Mouse (Mus musculus) forebrain, embryonic 11.5 days (tissue): ENCODE measurements at regions not wholly inside any gene's neighbourhood (a gene's known extent, or its start where the extent isn't known, plus 50 kb on each side); places are given as distances from the start of the nearest gene placed in this dataset.
A peak's percentile ranks its signal among the peaks of the same experiment; 100 is the strongest.

ENCODE experiments used
- ATAC-seq: fragments of 200-750 bp; cut with Nextera tagmentation; replicated peaks from 2 replicates; pipeline ENCODE4 v1.8.0; 2017; ENCODE audit warnings: moderate TSS enrichment; ENCODE audit not compliant: low FRiP score
- DNase-seq: peaks from one replicate; pipeline ENCODE4 v3.0.0-alpha.2; 2017; ENCODE audit warnings: low spot score
- H3K27ac ChIP-seq: fragments of 300-500 bp; sonication (generic); 2 replicates; pipeline ENCODE4 v1.5.1; 2014; ENCODE audit warnings: low read depth, low read length
- H3K27me3 ChIP-seq: fragments of 300-500 bp; sonication (generic); 2 replicates; pipeline ENCODE4 v1.6.1; 2014; ENCODE audit warnings: mild to moderate bottlenecking, low read length, mixed read lengths; ENCODE audit not compliant: control insufficient read depth, insufficient read depth
- H3K36me3 ChIP-seq: fragments of 300-500 bp; sonication (generic); 2 replicates; pipeline ENCODE4 v1.6.1; 2014; ENCODE audit warnings: mild to moderate bottlenecking, low read length, moderate library complexity, mixed read lengths; ENCODE audit not compliant: control insufficient read depth, insufficient read depth
- H3K4me1 ChIP-seq: fragments of 300-500 bp; sonication (generic); replicated peaks from 2 replicates; pipeline ENCODE4 v1.6.1; 2014; ENCODE audit warnings: low read length, mixed read lengths; ENCODE audit not compliant: control insufficient read depth, insufficient read depth
- H3K4me2 ChIP-seq: fragments of 300-500 bp; sonication (generic); 2 replicates; pipeline ENCODE4 v1.6.1; 2014; ENCODE audit warnings: low read depth, mild to moderate bottlenecking, low read length, moderate library complexity, mixed read lengths; ENCODE audit not compliant: severe bottlenecking
- H3K4me3 ChIP-seq: fragments of 300-500 bp; sonication (generic); 2 replicates; pipeline ENCODE4 v1.5.1; 2014; ENCODE audit warnings: low read depth, low read length
- H3K9ac ChIP-seq: fragments of 300-500 bp; sonication (generic); 2 replicates; pipeline ENCODE4 v1.6.1; 2014; ENCODE audit warnings: low read length
- H3K9me3 ChIP-seq: fragments of 300-500 bp; sonication (generic); 2 replicates; pipeline ENCODE4 v1.6.1; 2016; ENCODE audit warnings: low read length, mixed read lengths; ENCODE audit not compliant: control insufficient read depth
- WGBS: fragments of 180-500 bp; shearing (Covaris S2); extraction: QIAGEN DNeasy Blood & Tissue Kit; methylation state at CpG from one replicate; pipeline ENCODE4 v1.1.7; 2014; 5-methylcytosine and 5-hydroxymethylcytosine counted together

DNA sequence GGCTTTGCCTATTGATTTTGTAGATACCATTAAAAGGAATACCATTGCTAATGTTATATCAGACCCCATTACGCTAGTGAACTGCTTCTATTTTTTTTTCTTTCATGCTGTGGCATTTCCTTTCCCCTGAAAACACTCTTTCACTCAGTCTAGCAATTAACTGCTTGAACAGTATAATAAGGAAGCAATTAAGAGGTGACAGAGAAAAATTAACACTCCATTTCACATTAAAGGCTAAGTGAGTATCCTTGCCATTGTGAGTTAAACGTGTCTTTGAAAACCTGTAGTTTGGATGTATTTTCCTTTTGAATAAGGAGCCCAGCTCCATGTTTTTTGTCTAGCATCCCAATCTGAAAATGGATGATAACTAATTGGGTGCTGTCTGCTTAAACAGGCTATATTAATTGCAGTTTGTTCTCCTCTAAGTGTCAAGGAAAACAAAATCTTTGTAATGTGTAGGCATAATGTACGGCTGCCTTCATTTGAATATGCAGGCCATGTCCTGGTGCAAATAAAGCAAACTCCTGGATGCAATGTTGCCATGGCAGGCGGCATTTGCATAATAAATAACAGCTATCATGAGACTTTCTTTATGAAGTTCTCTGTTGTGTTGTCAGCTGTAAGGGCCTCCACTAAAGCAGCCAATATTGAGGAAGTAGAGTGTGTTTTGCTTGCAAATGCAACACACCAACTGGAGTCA lies 423.3 kb downstream of the Zic3 start:
- H3K9me3 ChIP-seq, result no peaks in the 10 kb centered on the region
- no peak overlapping the region for H3K4me3 ChIP-seq
- no peaks in the 10 kb centered on the region; the same call in 1 of the 2 replicates for H3K27me3 ChIP-seq
- H3K27ac ChIP-seq, result no peak overlapping the region
- DNase-seq (no peak), ATAC-seq (peak; percentile 89)
- no peak overlapping the region for H3K4me2 ChIP-seq
- WGBS, result 33% methylated on average over 4 of the region's 4 CpGs
- H3K9ac ChIP-seq, result no peak overlapping the region
- no peaks in the 10 kb centered on the region for H3K36me3 ChIP-seq
- no peaks in the 10 kb centered on the region for H3K4me1 ChIP-seq

DNA sequence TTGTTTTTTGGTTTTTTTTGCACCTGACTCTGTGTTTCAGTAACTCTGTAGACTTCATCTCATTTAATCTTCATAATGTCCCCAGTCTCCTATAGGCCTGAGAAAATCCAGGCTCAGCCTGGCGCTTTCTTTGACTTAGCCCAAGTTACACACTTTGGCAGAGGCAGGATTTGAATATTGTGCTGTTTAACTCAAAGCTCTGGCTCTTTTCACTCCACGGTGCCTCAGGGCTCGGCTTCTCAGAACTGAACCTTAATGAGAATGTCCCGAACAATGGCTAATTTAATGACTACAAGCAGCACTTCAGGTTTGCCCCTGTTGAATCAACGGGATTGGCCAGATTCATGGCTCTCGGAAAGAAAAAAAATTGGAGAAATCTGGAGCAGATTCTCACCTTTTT lies 425.1 kb downstream of the Zic3 start:
- peak; percentile 55 for DNase-seq
- Histone ChIP-seq H3K9me3 (no peaks in the 10 kb centered on the region), H3K27ac (no peak overlapping the region), H3K4me1 (no peaks in the 10 kb centered on the region), H3K4me2 (no peak overlapping the region), H3K27me3 (no peaks in the 10 kb centered on the region; the same call in 1 of the 2 replicates), H3K4me3 (no peak overlapping the region), H3K36me3 (no peaks in the 10 kb centered on the region), H3K9ac (no peak overlapping the region)
- peak; percentile 53; the same call in 1 of the 2 replicates for ATAC-seq
- 28% methylated on average over 6 of the region's 6 CpGs for WGBS

DNA sequence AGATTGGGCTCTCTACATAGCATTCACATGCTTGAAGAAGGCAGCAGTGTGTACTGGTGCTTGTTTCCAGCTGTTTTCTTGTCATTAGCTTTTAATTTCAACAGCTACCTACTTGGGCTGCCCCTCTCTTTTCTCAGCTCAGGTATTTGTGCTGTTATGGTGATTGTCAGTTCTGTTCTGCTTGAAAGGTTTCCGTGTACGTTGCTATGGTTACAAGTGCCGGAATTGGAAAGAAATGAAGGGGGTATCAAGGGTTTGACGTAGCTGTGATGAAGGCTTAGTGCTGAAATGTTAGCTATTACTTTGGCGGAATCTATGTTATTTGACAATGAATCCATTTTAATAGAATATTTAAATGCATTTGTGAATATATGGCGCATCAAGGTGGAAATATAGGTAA lies 439.5 kb upstream of the 4930550L24Rik start:
- Histone ChIP-seq H3K4me3 (no peak overlapping the region), H3K9me3 (no peaks in the 10 kb centered on the region), H3K36me3 (no peaks in the 10 kb centered on the region), H3K9ac (no peak overlapping the region), H3K27me3 (no peaks in the 10 kb centered on the region), H3K27ac (no peak overlapping the region), H3K4me1 (0 out of 2 replicates have a peak, but pooled peaks cover 4% of the 10 kb centered on the region), H3K4me2 (no peak overlapping the region)
- WGBS, result 53% methylated on average over 6 of the region's 6 CpGs
- DNase-seq, result no peak
- ATAC-seq, result no peak

DNA sequence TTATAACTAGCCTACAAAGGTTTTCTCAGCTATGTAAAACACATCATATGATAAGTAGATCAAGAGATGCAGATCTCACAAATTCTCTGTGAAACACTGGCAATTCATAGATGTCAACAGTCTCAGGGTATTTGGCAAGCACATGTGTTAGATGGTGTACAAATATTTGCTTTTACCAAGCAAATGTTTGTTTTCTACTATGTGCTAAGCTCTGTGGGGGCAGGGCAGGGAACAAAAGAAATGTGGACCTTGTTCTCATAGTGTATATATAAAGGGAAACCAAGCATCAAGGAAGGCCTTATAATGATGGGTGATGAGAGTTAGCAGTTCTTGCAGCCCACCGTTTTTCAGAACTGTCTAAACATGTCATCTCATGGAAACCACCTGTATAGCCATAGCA lies 438.2 kb upstream of the 4930550L24Rik start:
- WGBS, result 32% methylated on average over 1 of the region's 1 CpGs
- Histone ChIP-seq H3K9me3 (no peaks in the 10 kb centered on the region), H3K36me3 (no peaks in the 10 kb centered on the region), H3K4me2 (no peak overlapping the region), H3K27ac (no peak overlapping the region), H3K4me3 (no peak overlapping the region), H3K27me3 (no peaks in the 10 kb centered on the region), H3K4me1 (0 out of 2 replicates have a peak, but pooled peaks cover 4% of the 10 kb centered on the region), H3K9ac (no peak overlapping the region)
- DNase-seq, result no peak
- ATAC-seq, result no peak

DNA sequence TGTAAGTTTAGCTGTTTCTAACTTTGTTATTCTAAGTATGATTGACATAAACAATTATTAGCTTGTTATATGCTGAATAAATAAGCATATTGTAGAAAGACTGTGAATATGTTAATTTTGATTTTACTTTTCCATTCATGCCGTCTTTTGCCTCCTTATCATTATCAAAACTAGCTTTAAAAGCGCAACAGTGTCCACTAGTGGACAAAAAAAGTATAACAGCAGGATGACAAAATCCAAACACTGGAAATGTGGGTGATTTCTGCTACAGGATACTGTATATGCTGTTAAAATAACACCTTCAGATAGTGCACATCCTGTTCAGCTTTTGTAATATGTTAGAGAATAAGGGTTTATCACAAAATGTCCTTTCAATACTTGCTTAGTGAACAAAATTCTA lies 418.3 kb upstream of the 4930550L24Rik start:
- H3K9me3 ChIP-seq, result no peaks in the 10 kb centered on the region
- no peak overlapping the region for H3K27ac ChIP-seq
- ATAC-seq (no peak), DNase-seq (no peak)
- no peaks in the 10 kb centered on the region for H3K36me3 ChIP-seq
- H3K4me3 ChIP-seq, result no peak overlapping the region
- H3K4me1 ChIP-seq, result no peaks in the 10 kb centered on the region
- WGBS, result 14% methylated on average over 2 of the region's 2 CpGs
- no peaks in the 10 kb centered on the region for H3K27me3 ChIP-seq
- no peak overlapping the region for H3K9ac ChIP-seq
- no peak overlapping the region for H3K4me2 ChIP-seq

DNA sequence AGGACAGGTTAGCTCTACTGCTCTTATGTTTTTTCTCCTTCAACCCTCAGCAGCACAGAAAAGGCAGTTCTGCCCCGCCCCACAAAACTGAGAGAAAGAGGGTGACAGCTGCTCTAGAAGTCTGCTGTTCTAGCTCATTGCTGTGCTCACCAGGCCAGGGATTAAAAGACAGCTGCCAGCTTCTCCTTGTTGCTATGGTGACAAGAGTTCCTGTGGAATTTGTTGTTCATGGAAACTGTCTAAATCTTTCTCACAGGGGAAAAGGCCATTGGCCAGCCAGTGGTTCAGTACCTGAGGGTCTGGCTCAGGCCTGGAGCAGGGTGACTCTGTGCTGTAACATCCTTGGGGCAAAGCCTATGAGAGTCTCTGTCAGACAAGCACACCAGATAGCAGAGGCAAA lies 405.6 kb upstream of the 4930550L24Rik start:
- ATAC-seq, result peak; percentile 53
- peak; percentile 48 for DNase-seq
- Histone ChIP-seq H3K4me3 (no peak overlapping the region), H3K4me1 (no peaks in the 10 kb centered on the region), H3K27ac (no peak overlapping the region), H3K36me3 (no peaks in the 10 kb centered on the region), H3K9me3 (no peaks in the 10 kb centered on the region), H3K4me2 (no peak overlapping the region), H3K9ac (no peak overlapping the region), H3K27me3 (no peaks in the 10 kb centered on the region)
- 39% methylated on average over 1 of the region's 1 CpGs for WGBS

DNA sequence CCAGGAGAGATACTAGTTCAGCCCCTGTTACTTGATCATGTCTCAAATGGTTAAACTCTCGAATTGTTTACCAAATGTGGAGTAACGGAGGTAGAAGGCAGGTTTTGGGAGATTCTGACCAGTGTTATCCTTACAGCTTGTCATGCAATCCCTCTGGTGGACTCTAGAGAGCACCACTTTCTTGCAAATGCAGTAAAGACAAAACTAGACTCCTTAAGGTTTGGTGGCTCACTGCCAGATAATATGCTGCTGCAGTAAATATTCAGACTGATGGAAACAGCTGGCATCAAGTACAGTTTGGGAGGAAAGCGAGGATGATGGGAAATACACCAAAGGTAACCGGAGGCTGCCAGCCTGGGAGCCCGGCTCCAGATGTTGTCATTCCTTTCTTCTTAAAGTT lies 394.2 kb upstream of the 4930550L24Rik start:
- DNase-seq, result no peak
- 62% methylated on average over 5 of the region's 5 CpGs for WGBS
- H3K4me3 ChIP-seq, result no peak overlapping the region

More for the DNA sequence above, 394.2 kb upstream of the 4930550L24Rik start:
- no peaks in the 10 kb centered on the region for H3K27me3 ChIP-seq
- no peak overlapping the region for H3K9ac ChIP-seq
- no peaks in the 10 kb centered on the region for H3K9me3 ChIP-seq
- no peak overlapping the region for H3K4me2 ChIP-seq
- no peak for ATAC-seq
- no peaks in the 10 kb centered on the region for H3K4me1 ChIP-seq
- H3K27ac ChIP-seq, result no peak overlapping the region
- no peaks in the 10 kb centered on the region for H3K36me3 ChIP-seq
